Mouse (Mus musculus): ENCODE measurements around the gene Mettl7a2.
"Not testable (repeated sequence)": the region's sequence is repeated elsewhere in the genome, so short reads cannot be mapped to it uniquely, and the experiment has no call there.

Gene Mettl7a2

DNA sequence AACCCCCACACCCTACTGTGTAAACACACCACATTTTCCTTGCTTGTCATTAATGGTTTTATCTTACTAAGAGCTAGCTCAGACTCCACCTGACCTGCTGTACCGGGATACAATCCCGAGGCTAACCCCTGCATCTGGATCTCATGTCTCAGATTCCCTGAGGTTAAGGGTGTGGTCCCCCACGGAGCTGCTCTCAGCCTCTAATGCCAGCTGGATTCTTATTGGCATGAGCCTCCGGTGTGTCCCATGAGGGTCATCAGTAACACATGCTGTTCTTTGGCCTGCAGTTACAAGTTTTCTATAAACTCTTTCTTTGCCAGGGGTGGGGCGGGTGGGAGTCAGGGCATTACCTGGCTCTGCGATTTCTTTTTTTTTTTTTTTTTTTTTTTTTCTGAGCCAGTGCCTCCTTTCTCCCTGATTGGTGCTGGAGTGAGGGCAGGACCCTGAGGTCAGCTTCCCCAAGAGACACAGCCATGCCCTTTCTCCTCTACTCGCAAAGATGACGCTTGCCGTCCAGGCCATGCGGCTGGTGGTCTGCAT is at the start of gene Mettl7a2, which contains the start of gene Methig1:
TSS of gene Mettl7a2 (plus strand) at position 490 of the 540 bp plus-strand sequence.
TSS of gene Methig1 (plus strand) at position 439 of the 540 bp plus-strand sequence.
- no peak for DNase-seq

DNA sequence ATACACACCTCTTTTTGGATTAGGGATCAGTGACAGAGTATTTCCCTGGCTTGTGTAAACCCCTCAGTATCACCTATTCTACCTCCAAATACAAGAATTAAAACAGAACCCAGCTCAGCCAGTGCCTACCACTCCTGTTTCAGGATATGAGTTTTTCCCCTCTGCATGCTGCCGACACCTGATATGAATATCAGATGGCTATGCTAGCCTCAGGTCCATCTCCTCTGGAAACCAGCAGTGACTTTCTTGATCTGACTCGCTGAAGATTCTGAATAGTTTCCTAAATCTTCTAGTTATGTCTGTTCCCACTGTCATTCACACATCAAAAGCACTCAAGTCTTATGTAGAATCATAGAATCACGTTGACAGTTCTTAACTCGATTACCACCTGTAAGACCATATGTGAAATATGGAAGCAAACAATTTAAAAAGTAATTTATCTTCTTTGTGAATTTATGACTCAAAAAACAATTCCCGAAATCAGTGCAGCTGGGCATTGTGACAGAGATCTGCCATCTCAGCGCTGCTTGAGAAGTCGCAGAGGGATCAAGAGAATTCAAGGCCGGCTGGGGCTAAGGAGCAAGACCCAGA is 49.5 kb upstream of the Mettl7a2 start:
- no peak for DNase-seq

DNA sequence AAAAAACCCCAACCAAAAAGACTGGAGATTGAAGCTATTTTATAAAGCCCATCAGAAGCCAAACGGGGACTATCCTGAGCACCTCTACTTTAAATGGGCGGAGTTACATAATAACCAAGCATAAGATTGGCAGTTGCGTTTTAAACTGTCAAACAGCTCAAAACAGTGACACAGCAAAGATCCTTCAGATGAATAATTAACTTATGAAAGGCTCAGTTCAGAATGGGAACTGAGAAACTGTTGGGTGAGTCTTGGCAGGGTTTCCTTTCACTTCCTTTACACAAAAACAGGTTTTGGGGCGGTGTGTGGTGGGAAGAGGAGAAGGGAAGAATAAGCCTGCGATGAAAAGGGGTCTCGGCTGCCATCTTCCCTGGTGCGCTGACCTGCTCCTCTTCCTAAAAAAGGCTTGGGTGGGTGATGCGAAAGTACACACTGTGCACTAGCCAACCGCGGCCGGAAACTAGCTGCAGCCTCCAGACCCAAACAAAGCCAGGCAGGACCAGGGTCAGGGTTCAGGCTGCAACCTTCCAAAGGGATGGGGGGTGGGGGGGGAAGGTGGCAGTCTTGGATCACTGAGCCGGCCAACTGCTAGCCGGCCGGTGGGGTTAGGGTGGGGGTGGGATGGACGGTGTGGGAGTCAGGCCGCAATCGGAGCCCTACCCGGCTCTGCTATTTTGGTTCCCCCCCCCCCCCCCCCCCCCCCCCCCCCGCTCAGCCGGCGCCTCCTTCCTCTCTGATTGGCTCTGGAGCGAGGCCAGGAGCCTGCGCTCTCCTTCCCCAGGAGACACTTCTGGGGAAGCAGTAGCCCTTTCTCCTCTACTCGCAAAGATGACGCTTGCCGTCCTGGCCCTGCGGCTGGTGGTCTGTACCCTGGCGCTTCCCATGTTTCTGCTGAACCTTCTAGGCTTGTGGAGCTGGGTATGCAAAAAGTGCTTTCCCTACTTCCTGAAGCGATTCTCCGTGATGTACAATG is 48.7 kb upstream of the Mettl7a2 start, which contains the start of gene Mettl7a1:
TSS of gene Mettl7a1 (plus strand) at position 122 of the 973 bp plus-strand sequence.
- peak; percentile 69 for DNase-seq

DNA sequence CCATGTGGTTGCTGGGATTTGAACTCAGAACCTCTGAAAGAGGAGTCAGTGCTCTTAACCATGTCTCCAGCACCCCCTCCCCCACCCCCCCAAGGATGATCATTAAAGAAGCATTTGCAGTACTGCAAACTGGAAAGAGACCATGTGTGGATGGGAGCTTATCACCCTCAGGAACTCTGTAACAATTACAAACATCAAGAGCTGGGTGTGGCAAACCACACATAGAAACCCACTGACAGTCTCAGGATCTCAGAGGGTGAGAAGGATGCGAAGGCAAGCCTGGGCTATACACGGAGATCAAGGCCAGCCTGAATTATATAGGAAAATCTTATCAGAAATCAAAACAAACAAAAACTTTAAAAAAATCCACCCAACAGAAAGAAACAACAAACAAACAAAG is 46.8 kb upstream of the Mettl7a2 start:
- no peak for DNase-seq

DNA sequence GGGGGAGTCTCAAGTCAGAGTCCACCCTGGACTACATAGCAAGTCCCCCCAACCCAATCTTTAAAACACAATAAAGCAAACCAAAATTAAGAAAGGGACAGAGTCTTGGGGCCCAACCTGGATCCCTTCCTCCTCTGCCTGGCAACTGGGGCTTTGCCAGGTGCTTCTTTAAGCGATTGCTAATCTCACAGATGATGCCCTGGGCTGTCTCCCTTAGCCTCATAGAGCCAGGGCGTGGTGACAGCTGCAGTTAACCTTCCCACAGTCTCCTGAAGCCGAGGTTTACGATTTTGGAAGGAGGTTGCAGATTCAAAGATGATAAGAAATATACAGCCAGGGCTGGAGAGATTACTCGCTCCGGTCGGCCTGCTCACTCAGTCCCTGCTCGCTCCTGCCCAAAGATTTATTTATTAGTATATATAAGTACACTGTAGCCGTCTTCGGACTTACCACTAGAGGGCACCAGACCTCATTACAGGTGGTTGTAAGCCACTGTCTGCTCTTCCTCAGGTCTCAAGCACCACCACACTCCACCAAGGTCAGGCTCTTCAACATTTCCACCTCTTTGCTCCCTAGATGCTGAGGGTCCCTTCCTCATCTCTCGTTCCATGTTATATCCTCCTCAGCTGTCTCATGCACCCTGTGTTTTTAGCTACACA is 45.4 kb upstream of the Mettl7a2 start:
- DNase-seq: peak; percentile 58

DNA sequence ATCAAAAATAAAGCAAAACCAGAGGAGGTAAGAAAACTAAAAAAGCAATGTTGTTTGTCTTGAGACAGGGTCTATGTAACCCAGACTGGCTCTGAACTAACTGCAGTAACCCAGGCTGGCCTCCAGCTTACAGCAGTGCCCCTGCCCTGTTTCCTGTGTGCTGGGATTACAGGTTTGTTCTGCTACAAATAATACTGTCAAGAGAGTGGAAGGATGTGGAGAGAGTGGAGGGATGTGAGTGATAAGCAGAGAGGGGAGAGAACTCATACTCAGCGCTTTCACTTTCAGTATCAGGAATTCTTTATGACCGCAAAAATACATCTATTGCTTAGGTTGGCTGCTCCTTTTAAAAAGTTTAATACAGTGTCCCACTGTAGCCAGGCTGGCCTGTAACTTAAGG is 40.7 kb upstream of the Mettl7a2 start:
- no peak for DNase-seq

DNA sequence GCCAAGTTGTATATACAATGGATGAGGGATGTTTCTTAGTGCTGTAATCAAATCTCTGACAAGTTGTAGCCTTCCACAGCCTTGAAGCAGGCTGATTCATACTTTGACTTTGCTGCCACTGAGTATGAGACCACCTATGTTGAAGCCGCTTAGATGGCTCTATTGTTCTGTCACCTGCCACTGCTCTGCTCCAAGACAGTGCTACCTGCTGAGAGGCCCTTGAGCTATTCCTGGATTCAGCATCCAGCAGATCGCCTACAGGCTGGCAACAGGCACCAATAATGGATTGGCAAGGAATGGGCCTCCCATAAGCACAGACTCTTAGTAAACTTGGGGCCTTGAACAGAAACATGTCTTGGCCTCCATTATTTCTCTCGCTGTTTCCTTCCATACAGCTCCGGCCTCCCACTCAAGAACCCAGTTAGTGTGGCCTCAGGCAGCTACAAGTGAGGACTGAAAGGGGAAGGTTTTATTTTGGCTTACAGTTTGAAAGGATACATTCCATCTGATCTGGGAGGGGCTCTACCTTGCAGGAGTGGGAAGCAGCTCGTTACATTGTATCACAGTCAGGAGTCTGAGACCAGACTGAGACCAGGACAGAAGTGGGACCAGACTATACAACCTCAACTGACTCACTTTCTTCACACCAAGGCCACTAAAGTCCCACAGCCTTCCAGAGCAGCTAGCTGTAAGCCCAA is 38.4 kb upstream of the Mettl7a2 start:
- no peak for DNase-seq

DNA sequence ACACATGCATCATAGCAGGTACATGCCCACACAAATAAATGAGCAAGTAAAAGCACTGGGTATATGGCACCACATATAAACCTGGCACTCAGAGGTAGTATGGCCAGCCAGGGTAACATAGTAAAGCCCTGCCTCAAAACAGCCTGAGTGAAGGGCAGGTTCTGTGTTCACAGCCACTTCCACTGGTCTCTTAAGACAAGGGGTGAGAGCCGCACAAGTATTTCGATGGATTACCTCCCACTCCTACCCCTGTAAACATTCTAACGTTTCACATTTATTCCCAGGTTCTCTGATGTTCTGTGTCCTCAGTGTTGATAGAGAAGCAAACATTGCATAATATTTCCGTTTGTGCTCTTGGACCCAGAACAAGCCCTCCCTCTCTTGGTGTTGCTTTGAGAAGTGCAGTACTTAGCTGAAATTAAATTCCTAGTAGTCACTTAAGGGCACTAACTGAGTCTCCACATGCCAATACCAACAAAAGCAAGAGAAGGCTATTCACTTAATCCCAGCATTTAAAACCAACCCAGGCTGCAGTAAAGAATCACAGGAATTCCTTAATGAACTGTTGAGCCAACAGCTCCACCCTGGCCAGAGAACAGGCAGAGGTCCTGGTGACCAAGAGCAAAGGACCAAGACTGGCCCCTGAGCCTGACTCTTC is 34.9 kb upstream of the Mettl7a2 start:
- not testable (repeated sequence) for DNase-seq

DNA sequence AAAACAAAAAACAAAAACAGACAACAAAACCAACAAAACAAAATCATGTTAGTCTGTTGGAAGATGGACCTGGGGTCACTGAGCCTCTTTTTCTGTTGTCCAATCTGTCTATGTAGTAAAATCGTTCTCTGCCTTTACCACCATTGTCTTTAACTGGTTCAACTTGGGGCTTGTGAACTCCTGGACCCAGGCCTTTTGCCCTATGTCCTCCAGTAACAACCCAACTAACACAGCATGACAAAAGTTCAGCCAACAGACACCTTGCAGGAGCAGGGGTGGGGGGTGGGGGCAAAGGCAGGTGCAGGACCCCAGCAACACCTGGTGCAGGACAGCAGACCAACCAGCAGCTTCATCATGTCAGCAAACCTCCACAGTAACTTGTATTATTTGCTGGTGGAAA is 33.1 kb upstream of the Mettl7a2 start:
- no peak for DNase-seq

DNA sequence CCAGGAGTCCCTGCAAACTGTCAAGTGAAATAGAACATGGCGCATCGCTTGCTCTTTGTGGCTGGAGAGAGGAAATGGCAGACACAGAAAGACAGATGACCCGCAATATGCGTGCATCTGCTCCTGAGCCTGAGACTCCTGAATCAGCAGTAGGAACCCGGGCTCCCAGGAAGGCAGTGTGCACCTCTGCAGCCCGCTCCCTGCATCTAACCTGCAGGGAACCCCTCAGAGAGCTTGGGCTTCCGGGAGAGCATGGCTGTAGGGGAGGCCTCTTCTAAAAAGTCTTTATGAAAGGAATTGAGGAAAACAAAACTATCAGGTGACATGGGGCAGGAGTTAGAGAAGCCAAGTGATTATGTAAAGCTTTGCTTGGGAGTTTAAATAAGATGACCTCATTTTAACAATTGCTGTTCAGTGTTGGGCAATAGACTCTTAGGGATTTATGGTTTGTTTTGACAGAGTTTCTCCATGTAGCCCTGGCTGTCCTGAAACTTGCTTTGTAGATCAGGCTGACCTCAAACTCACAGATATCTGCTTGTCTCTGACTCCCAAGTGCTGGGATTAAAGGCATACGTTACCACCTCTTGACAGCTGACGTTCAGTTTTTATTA is 32.6 kb upstream of the Mettl7a2 start:
- DNase-seq: no peak

DNA sequence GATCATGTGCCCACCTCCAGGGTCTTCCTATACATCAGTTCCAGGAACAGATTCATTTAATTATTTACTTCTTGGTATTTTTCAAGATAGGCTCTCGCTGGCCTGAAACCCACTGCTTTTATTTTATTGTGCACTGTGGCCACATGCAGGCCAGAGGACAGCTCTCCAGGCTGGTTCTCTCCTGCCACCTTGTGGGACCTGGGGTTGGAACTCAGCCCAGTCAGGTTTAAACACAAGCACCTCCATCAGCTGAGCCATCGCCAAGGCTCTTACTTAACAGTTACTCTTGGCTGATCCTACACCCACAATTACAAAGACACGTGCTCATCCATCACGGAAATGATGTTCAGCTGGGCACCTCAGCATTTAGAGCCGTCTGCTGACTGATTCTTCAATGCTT is 31.9 kb upstream of the Mettl7a2 start:
- no peak for DNase-seq

DNA sequence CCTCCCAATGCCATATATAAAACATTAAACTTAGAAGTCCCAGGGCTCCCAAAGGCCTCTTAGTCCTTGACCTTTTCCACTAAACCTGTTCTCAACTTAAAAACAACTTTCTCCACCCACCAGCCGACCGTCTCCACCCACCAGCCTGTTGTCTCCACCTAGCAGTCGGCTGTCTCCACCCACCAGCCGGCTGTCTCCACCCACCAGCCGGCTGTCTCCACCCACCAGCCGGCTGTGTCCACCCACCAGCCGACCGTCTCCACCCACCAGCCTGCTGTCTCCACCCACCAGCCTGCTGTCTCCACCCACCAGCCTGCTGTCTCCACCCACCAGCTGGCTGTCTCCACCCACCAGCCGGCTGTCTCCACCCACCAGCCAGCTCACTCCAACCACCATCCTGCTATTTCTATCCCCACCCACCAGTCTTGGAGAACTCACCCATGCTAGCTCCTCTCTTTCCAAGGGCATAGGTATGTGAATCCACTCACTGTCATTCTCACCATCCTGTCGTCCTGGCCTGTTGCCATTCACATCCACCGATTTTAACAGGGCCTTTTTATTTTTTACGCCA is 28.9 kb upstream of the Mettl7a2 start:
- no peak for DNase-seq

DNA sequence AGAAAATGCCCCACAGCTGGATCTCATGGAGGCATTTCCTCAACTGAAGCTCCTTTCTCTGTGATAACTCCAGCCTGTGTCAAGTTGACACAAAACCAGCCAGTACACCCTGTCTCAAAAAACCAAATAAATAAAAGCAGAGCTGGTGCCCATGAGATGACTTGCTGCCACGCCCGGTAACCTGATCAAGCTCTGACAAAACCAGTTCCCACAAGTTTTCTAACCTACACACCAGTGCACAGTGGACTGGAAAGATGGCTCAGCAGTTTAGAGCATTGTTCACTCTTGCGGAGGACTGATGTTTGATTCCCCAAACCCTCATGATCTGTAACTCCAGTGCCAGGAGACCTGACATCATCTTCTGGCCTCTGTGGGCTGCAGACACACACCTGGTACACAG is 27.8 kb upstream of the Mettl7a2 start:
- DNase-seq: no peak

DNA sequence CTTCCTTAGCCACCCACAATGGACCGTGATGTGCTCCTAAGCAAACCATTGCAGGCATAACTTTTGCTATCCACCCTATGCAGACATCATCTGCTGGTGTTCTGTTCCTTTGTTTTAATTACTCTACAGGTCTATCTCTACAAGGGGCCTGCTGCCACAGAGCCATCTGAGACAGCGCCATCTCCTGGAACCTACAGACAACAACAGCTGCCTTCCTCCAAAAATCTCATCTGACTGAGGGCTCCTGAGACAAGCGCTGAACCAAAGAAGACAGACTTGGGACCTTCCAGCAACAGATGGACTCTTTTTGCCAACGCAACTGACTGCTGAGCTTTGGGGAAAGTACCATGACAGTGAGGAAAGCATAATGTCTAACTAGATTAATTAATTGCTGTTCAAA is 24.9 kb upstream of the Mettl7a2 start:
- DNase-seq: not testable (repeated sequence)

DNA sequence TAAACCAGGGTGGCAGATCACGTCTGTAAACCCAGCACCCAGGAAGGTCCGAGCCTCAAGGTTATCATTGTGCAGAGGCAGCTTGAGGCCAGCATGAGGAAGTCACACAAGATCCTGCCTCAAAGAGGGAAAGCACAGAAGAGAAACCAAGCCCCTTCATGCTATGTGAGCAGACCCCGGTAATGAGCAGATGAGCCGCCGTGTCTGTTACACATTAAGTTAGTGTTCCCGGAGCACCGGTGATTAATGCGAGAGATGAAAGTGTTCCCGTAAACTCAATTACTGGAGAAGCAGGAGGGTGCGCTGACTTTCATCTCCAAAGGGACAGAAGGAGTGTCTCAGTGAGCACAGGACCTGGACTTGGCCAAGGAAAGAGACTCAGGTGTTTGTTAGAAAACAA is 23.7 kb upstream of the Mettl7a2 start:
- DNase-seq: not testable (repeated sequence)

DNA sequence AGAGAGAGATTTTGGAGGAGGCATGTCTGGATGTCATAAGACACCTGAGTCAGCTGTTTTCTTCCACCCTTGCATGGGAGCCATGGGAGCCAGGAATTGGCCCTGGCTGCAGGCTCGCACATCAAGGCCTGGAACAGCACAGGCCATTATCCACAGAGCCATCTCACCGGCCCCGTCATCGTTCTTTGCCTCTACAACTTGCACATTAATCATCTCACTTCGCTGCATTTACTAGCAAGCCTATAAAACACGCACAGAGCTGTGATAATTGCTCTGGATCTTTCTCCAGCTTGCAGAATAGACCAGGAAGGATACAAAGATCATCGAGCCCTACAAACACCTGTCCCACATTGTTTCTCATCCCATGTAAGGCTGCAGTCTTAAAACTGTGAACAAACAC is 22.3 kb upstream of the Mettl7a2 start:
- no peak for DNase-seq

DNA sequence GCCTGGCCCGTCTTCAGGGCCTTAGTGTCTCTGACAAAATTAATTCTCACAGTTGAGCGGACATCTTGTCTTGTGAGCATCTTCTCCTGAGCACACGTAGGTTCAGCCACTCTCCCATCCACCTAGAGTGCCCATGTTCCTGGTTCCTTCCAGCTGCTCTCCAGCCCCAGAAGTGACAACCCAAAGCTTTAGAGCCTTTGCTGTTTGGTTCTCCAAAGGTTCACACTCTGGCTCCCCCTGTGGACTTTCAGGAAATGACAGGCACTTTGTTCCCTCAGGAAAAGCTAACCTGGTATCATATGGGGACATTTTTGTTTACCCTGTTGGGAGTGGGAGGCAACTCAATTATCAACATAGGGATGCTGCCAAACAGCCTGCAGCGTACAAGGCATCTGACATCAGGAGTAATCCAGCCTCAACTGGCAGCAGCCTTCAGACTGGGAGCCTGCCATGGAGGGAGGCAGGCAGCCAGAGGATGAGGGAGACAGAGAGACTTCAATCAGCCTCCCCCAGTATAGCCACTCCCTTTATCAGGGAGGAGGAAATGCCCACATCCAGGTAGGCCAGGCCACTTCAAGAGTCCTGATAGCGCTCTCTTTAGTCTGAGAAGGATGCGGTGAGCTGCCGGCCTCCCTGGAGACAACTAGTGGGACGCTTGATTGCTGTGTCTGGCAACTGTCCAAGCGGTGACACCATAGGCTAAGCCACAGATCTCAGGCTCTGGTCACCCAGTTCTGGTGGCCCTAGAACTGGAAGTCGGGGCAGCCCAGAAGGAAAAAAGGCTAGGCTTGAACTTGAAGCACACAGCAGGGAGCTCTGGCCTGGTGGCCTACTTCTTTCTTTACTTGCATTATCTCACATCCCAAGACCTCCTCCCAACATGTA is 20.7 kb upstream of the Mettl7a2 start:
- DNase-seq: not testable (repeated sequence)

DNA sequence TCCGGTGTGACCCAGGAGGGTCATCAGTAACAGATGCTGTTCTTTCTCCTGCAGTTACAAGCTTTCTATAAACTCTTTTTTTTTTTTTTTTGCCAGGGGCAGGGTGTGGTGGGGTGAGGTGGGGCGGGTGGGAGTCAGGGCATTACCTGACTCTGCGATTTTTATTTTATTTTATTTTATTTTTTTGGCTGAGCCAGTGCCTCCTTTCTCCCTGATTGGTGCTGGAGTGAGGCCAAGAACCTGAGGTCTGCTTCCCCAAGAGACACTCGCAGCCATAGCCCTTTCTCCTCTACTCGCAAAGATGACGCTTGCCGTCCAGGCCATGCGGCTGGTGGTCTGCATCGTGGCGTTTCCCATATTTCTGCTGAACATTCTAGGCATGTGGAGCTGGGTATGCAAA is 18.4 kb upstream of the Mettl7a2 start, which contains the start of gene Mettl7a3:
TSS of gene Mettl7a3 (plus strand) at position 301 of the 400 bp plus-strand sequence.
- no peak for DNase-seq

DNA sequence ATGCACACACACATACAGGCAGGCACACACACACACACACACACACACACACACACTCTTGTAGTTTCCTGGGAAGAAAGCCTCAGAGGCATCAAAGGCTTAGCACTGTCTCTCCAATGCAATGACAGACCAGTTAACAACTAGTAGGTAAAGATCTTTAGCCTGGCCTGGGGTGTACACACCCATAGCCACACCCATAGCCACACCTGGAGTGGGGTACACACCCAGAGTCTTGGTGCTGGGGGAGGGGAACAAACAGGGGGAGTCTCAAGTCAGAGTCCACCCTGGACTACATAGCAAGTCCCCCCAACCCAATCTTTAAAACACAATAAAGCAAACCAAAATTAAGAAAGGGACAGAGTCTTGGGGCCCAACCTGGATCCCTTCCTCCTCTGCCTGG is 15.7 kb upstream of the Mettl7a2 start:
- DNase-seq: not testable (repeated sequence)

DNA sequence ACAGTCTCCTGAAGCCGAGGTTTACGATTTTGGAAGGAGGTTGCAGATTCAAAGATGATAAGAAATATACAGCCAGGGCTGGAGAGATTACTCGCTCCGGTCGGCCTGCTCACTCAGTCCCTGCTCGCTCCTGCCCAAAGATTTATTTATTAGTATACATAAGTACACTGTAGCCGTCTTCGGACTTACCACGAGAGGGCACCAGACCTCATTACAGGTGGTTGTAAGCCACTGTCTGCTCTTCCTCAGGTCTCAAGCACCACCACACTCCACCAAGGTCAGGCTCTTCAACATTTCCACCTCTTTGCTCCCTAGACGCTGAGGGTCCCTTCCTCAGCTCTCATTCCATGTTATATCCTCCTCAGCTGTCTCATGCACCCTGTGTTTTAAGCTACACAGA is 15.2 kb upstream of the Mettl7a2 start:
- DNase-seq: peak; percentile 84

Measured in thymus, postnatal 4 days (tissue).